Mouse (Mus musculus) spleen, adult 2 months (tissue): ENCODE measurements at regions not wholly inside any gene's neighbourhood (a gene's known extent, or its start where the extent isn't known, plus 50 kb on each side); places are given as distances from the start of the nearest gene placed in this dataset.

ENCODE experiments used
- CTCF ChIP-seq: fragments of 200-500 bp; IDR thresholded peaks from 2 replicates; pipeline ENCODE4 v1.5.1; 2011; ENCODE audit warnings: mild to moderate bottlenecking, inconsistent platforms; ENCODE audit not compliant: insufficient read depth, insufficient read length, insufficient replicate concordance; ENCODE audit errors: extremely low read depth
- POLR2A ChIP-seq: fragments of 200-500 bp; IDR thresholded peaks from 2 replicates; pipeline ENCODE4 v1.6.1; 2011; ENCODE audit warnings: low read depth, low read length, inconsistent platforms

- no peak for TF ChIP-seq CTCF
- TF ChIP-seq POLR2A = no peak
These were observed 453.0 kb upstream of the Dab2 start for GRCm38 (mm10) chr15:5846571-5846970.
